Mouse (Mus musculus): ENCODE results near the gene Lap3.

Gene Lap3

GRCm38 (mm10) chr5:45496479-45496878, 3.3 kb downstream of the Lap3 start:
- no peak for DNase-seq

DNA sequence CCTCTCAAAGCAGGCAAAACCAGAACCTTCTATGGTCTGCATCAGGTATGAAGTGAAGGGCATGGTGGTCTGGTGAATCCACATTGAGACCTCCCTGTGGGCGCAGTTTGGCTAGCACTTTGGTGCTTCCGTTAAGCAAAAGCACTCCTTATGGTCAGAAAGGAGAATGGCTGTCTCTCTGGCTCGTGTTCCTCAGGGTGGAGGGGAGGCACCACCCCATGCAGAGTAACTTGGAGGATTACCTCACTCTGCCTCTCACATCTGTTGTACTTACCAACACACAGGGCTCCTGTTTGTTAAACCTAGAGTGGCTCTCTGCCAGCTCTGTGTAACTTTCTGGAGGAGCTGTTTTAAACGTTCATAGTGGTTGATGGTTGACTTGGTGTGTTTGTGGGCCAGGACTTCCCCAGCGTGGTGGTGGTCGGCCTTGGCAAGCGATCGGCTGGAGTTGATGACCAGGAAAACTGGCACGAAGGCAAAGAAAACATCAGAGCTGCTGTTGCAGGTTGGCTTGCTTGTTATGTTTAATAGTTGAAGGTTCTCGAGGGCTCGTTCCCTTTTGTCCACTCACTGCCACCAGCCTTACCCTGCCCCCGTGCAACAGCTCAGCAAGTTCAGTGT, 3.9 kb downstream of the Lap3 start:
- DNase-seq, result peak; percentile 59

DNA sequence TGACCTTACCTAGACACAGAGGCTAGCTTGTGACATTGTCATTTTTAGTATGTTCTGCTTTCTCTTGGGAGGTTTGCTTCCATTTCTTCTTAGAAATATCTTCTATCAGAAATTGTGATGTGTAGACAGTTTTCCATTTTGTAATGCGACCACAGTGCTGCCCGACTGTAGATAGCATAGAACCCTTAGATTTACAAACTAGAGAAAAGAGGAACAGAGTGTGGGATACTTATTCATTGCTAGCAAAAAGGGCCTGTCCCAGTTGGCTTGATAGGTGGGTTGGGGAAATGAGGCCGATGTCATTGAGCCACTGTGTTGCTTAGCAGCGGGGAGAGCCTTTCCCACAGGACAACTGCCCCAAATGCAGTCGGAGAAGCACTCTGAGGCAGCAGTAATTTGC, 4.4 kb downstream of the Lap3 start:
- DNase-seq, result no peak

GRCm38 (mm10) chr5:45510071-45510470, 16.9 kb downstream of the Lap3 start:
- no peak for DNase-seq

GRCm38 (mm10) chr5:45512908-45513307, 19.7 kb downstream of the Lap3 start:
- DNase-seq, result peak; percentile 67

- DNase-seq, result peak; percentile 82
Measured at GRCm38 (mm10) chr5:45513511-45513910, 20.3 kb downstream of the Lap3 start.

GRCm38 (mm10) chr5:45514599-45514998, 21.4 kb downstream of the Lap3 start:
- peak; percentile 65 for DNase-seq

GRCm38 (mm10) chr5:45515151-45515743, 22.1 kb downstream of the Lap3 start:
- peak; percentile 86 for DNase-seq

DNA sequence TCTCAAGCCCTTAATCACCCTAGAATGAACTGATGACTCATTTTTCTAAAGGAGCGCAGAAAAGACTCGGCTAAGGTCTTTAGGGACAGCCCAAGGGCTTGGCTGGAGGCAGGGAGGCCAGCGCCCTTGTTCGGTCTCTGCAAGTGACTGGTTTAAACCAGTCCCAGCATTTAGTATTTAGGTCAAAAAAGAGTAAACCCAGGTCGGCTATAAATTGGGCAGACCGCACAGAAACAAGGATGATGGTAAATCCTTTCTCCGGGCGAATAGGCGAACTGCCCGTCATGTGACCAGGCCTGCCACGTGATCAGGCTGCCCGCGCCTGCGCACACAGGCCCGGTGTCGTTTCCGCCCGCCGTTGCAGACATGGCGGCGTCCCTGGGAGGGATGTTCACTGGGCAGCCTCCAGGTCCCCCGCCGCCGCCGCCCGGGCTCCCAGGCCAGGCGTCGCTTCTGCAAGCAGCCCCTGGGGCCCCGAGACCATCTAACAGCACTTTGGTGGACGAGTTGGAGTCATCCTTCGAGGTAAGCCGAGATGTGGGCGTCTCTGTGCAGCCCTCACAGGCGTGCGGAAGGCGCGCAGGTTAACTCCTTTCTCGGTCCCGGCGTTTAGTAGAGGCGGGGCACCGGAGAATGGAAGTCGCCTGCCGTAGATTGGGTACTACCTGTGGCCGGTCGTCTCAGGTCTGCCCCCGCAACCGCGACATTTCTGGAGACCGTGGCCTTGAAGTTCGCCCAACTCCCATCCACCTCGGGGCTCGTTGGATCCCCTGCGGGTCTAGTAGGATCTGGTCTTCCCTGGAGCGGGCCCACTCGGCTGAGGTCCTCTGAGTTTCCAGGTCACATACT, 27.0 kb downstream of the Lap3 start, which contains the start of gene Med28:
Gene Med28 (plus strand): TSS at position 270 of the 849 bp plus-strand sequence.
- DNase-seq, result peak; percentile 96

GRCm38 (mm10) chr5:45520809-45521110, 27.6 kb downstream of the Lap3 start:
- no peak for DNase-seq

GRCm38 (mm10) chr5:45521601-45522000, 28.4 kb downstream of the Lap3 start:
- DNase-seq, result no peak

GRCm38 (mm10) chr5:45525101-45525500, 31.9 kb downstream of the Lap3 start:
- peak; percentile 55 for DNase-seq

- no peak for DNase-seq
Measured at GRCm38 (mm10) chr5:45526338-45526737, 33.2 kb downstream of the Lap3 start.

GRCm38 (mm10) chr5:45529696-45530095, 36.5 kb downstream of the Lap3 start:
- DNase-seq, result peak; percentile 40

DNA sequence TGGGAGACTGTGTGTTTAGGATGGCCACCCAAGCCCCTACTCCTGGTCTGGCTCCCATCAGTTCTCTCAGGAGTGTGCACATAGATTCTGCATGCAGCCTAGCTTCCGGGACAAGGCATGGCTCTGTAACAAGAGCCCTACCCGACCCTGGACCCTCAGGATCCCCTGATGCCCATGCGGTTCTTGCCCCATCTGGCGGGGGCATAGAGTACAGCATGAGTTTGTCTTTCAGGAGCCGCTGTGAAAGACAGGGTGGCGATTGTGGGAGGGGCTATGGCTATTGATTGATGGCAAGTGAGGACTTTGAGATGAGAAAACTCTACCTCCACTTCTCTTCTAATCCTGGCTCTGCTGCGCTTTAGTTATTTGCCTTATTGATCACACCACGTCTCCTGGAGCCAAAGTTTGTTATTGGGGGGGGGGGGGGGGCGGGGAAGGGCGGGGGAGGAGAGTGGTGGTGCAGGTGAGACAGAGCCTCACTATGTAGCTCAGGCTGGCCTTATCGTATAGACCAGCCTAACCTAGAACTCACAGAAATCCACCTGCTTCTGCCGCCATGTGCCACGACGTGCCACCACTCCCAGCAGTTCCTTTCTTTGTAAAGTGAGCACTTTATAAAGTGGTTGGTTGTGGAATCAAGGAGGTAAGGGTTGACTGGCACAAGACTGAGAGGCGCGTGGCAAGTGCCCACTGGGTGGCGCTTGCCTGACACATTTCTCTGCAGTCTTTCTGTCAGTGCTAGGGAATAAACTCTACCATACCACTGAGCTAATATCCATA, 41.3 kb downstream of the Lap3 start:
- DNase-seq, result peak; percentile 95

DNA sequence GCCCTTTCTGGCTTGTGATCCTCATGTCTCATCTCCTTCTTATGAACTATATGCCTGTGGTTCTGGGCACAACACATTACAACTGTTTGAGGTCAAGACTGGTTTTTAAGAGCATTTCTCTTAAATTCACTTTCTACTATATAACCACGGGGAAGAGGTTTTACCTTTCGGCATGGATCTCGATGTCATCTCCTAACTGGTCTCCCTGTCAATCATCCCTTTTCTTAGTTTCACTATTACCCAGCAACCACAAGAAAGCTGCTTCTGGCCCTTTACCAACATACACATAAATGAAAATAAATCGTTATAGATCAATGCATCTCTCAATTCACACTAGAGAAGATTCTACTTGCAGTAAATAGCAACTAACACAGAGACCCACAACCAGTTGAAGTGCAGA, 42.0 kb downstream of the Lap3 start:
- no peak for DNase-seq

DNA sequence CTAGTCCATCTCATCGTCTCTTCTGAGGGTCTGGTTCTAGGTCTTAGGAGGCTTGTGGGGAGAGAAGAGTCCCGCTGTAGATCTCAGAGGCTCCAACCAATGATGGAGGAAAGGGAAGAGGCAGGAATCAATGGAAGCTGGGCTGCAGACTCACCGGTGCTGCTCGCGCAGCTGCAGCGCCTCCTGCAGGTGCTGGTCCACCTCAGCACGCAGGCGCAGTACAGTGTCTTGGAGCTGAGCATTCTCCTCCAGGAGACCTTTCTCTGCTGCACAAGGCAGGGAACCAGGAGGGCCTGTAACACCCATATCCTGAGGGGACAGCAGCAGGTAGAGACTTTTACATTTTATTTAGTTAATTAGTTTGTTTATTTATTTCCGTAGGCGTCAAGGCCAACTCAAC, 46.3 kb downstream of the Lap3 start:
- DNase-seq, result no peak

DNA sequence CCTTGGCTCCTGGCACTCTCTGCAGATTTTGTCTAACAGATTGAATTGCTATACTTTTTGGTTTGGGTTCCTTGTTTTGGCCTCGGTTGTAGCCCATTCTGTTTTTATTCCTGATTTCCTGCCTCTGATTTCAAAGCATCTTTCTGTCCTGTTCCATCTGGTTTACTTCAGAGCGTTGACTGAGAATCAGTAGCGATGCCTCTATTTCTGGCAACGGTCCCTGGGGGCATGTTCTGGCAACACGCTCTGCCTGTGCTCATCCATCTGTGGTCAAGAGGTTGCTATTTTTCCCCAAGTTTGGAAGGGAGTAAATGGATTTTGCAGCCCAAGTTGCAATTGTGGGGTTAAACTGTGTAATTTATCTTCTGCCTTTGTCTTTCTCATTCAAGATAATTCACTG, 50.2 kb downstream of the Lap3 start:
- no peak for DNase-seq

DNA sequence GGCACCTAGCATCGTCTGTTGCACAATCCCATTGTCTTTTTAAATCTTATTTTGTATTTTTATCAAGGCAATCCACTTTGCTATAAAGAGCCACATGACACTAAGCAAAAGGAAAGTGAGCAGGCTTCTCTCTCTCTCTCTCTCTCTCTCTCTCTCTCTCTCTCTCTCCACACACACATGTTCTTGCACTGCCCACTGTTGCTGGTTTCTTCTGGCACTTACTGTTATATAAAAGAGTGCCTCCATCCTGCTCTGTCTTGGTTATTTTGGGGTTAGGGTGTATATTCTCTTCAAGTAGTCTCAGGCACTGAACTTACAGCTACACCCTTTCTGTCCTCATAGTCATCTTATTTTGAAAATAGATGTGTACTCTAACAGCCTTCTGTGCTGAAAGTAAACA, 56.4 kb downstream of the Lap3 start:
- DNase-seq, result no peak
